Mouse (Mus musculus) Patski (cell line): Measurements from ENCODE around the gene Pex26. TPM values are rescaled to one million over a fixed set of nuclear protein-coding genes. Genes with fewer than 3 reads are reported as not detected.

Experiments used
- ATAC-seq: fragments of 100-300 bp; one replicate; pipeline ENCODE4 v1.8.0; 2021
- CTCF ChIA-PET: fragments of 350-600 bp; sonication (Branson Sonifier 250); formaldehyde crosslinking; loops from one replicate; lab custom pipeline; 2022; ENCODE audit warnings: inconsistent platforms; lab: Charles Lee
- POLR2A ChIA-PET: fragments of 350-600 bp; sonication (Branson Sonifier 250); formaldehyde crosslinking; loops from one replicate; lab custom pipeline; 2022; ENCODE audit warnings: antibody characterized with exemption, inconsistent platforms; lab: Charles Lee
- DNase-seq: peaks from one replicate; pipeline ENCODE4 v3.0.0-alpha.2; 2011; ENCODE audit warnings: low read depth, low spot score
- H3K27me3 ChIP-seq: fragments of 371-371 bp; one replicate; pipeline ENCODE4 v1.5.1; 2021
- CTCF ChIP-seq: fragments of 100-300 bp; IDR thresholded peaks from one replicate; pipeline ENCODE4 v1.5.1; 2021
- in situ Hi-C: fragments of 300-500 bp; cut with MboI; formaldehyde crosslinking; loops from 3 replicates; pipeline ENCODE4 v1.11.1; 2018; ENCODE audit warnings: low pct_unique_long_range_greater_than_20kb, mixed read lengths
- polyA plus RNA-seq: library from polyadenylated mRNA; unstranded; gene quantifications from one replicate; pipeline ENCODE4 v1.2.3, GENCODE M21; 2021

Pex26 gene
- polyA plus RNA-seq, 1 experiment from 2014 or later: 22.1 TPM

- in situ Hi-C loops: no loop called here
- ATAC-seq (no peak), DNase-seq (no peak)
- POLR2A ChIA-PET: interaction anchor here (0.6 kb wide), 1 partner anchor 432 kb away, joined by 5 read pairs; no protein-coding TSS in a partner anchor
- CTCF ChIA-PET: interaction anchor here (1.2 to 1.3 kb wide), 2 partner anchors 9 to 27 kb away, joined by 3 read pairs; no protein-coding TSS in a partner anchor
- no peaks in the 10 kb centered on the region for H3K27me3 ChIP-seq
- no peak for TF ChIP-seq CTCF
These were observed 37.6 kb upstream of the Pex26 start for GRCm38 (mm10) chr6:121145906-121146305.

GRCm38 (mm10) chr6:121146798-121147197, 36.7 kb upstream of the Pex26 start:
- ATAC-seq (no peak), DNase-seq (no peak)
- CTCF ChIA-PET: no interaction called here
- no peak for TF ChIP-seq CTCF
- in situ Hi-C loops: no loop called here
- POLR2A ChIA-PET: interaction anchor here (0.7 to 1.0 kb wide), 2 partner anchors 32 to 125 kb away, joined by 3 read pairs; no protein-coding TSS in a partner anchor
- no peaks in the 10 kb centered on the region for H3K27me3 ChIP-seq

GRCm38 (mm10) chr6:121148360-121148759, 35.1 kb upstream of the Pex26 start:
- POLR2A ChIA-PET: interaction anchor here (1.2 kb wide), 1 partner anchor 28 kb away, joined by 4 read pairs; no protein-coding TSS in a partner anchor

GRCm38 (mm10) chr6:121149420-121149819, 34.0 kb upstream of the Pex26 start:
- CTCF ChIA-PET: interaction anchor here (1.4 kb wide), 1 partner anchor 33 kb away, joined by 3 read pairs; no protein-coding TSS in a partner anchor
- in situ Hi-C loops: no loop called here
- ATAC-seq (no peak), DNase-seq (no peak)
- H3K27me3 ChIP-seq: no peaks in the 10 kb centered on the region
- POLR2A ChIA-PET: no interaction called here
- TF ChIP-seq CTCF: no peak

More at GRCm38 (mm10) chr6:121148360-121148759, 35.1 kb upstream of the Pex26 start:
- ATAC-seq (no peak), DNase-seq (no peak)
- H3K27me3 ChIP-seq: no peaks in the 10 kb centered on the region
- TF ChIP-seq CTCF: no peak
- in situ Hi-C loops: no loop called here
- CTCF ChIA-PET: interaction anchor here (2.0 kb wide), 1 partner anchor 9 kb away, joined by 5 read pairs; no protein-coding TSS in a partner anchor

GRCm38 (mm10) chr6:121150126-121150525, 33.3 kb upstream of the Pex26 start:
- ChIA-PET POLR2A (no interaction called here), CTCF (interaction anchor here (1.4 kb wide), 1 partner anchor 32 kb away, joined by 3 read pairs; no protein-coding TSS in a partner anchor)
- no peaks in the 10 kb centered on the region for H3K27me3 ChIP-seq
- in situ Hi-C loops: no loop called here
- no peak for ATAC-seq
- TF ChIP-seq CTCF: no peak
- no peak for DNase-seq

- ATAC-seq: no peak
- ChIA-PET POLR2A (no interaction called here), CTCF (interaction anchor here (1.2 to 2.5 kb wide), 5 partner anchors 10 to 26 kb away, joined by 4 to 9 read pairs (median 5); partner anchors contain the start of gene Mical3)
- no peak for DNase-seq
- H3K27me3 ChIP-seq: no peaks in the 10 kb centered on the region
- in situ Hi-C loops: no loop called here
- TF ChIP-seq CTCF: no peak
These were observed 31.7 kb upstream of the Pex26 start for GRCm38 (mm10) chr6:121151732-121152131.

- DNase-seq (no peak), ATAC-seq (no peak)
- no peaks in the 10 kb centered on the region for H3K27me3 ChIP-seq
- CTCF ChIA-PET: interaction anchor here (2.4 kb wide), 1 partner anchor 12 kb away, joined by 9 read pairs; no protein-coding TSS in a partner anchor
- TF ChIP-seq CTCF: no peak
- in situ Hi-C loops: no loop called here
- POLR2A ChIA-PET: interaction anchor here (1.4 kb wide), 1 partner anchor 13 kb away, joined by 3 read pairs; no protein-coding TSS in a partner anchor
These were observed 30.3 kb upstream of the Pex26 start for GRCm38 (mm10) chr6:121153177-121153576.

GRCm38 (mm10) chr6:121154451-121155300, 28.8 kb upstream of the Pex26 start:
- ATAC-seq: no peak
- no peaks in the 10 kb centered on the region for H3K27me3 ChIP-seq
- DNase-seq: no peak
- no peak for TF ChIP-seq CTCF
- ChIA-PET POLR2A (no interaction called here), CTCF (interaction anchor here (0.9 to 1.4 kb wide), 2 partner anchors 9 to 12 kb away, joined by 3 to 4 read pairs; no protein-coding TSS in a partner anchor)
- in situ Hi-C loops: no loop called here

- H3K27me3 ChIP-seq: no peaks in the 10 kb centered on the region
- in situ Hi-C loops: no loop called here
- ChIA-PET POLR2A (no interaction called here), CTCF (interaction anchor here (1.4 kb wide), 1 partner anchor 11 kb away, joined by 4 read pairs; no protein-coding TSS in a partner anchor)
- TF ChIP-seq CTCF: no peak
- ATAC-seq: no peak
- DNase-seq: no peak
These were observed 27.4 kb upstream of the Pex26 start for GRCm38 (mm10) chr6:121156030-121156429.

- in situ Hi-C loops: no loop called here
- POLR2A ChIA-PET: no interaction called here
- no peak for ATAC-seq
These were observed 23.9 kb upstream of the Pex26 start for GRCm38 (mm10) chr6:121159616-121160015.

More at GRCm38 (mm10) chr6:121159616-121160015, 23.9 kb upstream of the Pex26 start:
- no peaks in the 10 kb centered on the region for H3K27me3 ChIP-seq
- CTCF ChIA-PET: no interaction called here
- DNase-seq: no peak
- TF ChIP-seq CTCF: no peak
